Mouse (Mus musculus): ENCODE results near the gene Zfp462.

Zfp462 gene

DNA sequence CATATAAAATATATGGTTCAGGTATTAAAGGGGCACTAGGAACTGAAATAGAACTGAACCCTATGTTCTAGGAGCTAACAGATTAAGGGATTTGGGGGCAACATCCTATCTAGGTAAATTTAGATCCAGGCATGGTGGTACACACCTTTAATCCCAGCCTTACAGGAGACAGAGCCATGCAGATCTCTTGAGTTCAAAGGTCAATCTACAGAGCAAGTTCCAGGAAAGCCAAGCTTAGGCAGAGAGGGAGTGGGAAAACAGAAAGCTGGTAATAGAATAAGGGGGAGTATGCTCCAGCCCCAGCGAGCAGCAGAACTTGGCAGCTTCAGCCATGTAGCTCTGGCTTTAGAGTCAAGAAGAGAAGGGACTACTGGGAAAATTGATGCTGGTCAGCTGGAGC lies 50.4 kb downstream of the Zfp462 start:
- DNase-seq (ENCODE audit: low spot score): peak; percentile 64

DNA sequence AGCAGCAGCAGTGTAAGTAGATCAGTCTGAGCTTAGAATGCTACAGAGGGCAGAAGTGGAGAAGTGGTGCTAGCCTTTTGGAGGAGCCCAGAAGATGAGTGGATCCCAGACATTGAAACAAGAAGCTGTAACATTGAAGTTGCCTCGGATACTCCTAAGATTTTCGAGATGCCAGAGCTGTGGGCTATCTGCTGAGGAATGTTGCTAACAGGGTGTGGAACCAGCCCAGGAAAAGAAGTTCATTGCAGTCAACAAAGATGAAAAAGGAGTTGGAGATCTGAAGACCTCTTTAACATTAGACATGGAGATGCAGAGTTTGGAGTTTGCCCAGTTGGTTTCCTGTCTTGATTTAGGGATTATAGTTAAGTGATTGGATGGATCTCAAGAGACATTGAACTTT lies 51.2 kb downstream of the Zfp462 start:
- DNase-seq (ENCODE audit: low spot score): no peak

DNA sequence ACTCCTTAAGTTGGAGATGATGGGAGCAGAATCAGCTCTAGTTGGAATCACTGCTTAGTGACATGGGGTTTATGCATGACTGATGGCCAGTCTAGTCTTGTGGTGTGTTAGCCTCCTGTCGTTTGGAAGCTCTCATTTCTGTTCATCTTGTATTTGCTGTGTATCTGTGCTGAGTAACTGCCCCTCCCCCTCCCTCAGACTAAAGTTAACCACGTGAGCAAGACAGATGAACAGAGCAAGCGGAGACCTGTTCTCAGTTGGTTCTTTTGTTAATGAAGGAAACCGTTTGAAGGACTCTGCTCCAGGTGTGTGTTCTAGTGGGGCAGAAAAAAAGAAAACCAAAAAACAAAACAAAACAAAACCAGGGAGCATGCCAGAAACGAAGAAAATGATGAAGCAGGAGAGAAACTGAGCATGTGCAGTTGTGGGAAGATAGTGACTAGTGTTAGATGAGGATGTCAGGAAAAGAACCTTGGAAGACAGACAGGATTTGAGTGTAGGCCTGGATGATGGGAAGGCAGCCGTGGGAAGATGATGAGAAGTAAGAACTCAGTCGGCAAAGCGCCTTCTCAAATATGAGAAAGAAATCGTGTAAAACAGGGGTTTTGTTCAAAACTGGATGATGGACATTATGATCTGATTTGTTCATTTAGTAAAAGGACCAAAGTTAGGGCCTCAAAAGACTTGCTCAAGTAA lies 53.4 kb downstream of the Zfp462 start:
- DNase-seq (ENCODE audit: low spot score): no peak

DNA sequence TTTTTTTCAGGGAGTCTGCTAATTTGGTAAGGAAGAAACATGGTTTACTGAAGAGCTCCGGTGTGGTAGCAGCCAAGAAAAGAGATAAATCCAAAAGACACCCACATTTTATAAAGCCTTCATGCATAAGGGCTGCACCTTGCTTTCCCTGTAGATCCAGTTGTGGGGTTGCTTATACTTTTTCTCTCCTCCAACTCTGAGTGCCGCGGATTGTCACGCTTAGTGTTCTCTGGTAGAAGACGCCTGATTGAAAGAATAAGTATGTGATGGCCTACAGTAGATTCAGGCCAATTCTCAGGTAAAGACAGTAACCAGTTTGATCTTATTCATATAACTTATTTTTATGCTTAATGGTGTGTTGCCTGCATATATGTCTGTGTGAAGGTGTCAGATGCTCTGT lies 54.7 kb downstream of the Zfp462 start:
- DNase-seq (ENCODE audit: low spot score): no peak

DNA sequence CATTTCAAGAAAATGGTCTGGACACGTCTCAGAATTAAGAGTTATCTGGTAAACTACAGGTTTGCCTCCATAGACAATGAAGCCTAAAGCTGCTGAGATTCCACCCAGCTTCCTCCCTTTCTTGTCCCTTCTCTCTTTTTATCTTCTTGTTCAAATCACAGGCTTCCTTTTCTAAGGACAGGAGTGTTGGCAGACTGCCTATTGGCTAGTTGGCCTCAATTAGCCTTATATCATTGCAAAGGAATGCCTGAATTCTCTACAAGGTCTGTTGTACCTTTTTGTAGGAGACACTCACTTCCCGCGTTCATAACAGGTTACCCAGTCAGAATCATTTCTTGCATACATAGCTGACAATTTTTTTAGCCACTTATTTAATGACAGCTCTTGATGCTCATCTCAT lies 56.5 kb downstream of the Zfp462 start:
- no peak for DNase-seq (ENCODE audit: low spot score)

DNA sequence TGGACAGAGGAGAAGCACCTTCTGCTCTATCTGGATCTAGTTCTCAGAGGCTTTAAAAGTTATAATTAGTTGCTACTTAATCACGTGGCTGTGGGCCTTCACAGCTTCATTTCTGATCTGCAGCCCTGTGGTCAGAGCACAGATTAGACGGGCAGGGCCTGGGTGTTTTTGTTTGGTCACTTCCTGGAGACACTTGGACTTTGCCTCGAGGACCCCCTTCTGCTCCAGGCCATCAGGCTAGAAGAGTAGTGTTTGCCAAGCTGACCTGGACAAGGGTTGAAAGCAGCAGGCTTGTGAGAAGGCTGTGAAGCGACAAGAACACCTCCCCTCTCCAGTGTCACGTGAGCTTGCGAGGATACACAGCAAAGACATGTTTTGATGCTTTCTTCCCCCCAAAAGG lies 58.3 kb downstream of the Zfp462 start:
- peak; percentile 86 for DNase-seq (ENCODE audit: low spot score)

DNA sequence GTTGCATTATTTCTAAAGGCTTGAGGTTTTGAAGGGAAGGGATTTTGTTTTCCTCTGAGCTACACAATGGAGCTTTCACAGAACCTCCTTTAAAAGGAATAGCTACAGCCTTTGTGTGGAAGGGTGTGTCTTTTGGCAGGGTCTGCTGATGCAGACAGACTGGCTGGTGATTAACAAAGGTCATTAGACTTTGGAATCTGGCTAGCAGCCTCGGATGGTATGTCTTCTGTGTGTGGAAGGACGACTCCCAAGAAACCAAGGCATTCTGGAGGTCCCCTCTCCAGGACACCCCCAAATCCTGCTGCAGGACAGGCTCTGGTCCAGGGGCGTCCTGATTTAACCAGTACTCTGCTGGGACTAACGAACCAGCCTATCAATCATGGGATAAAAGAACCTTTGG lies 60.2 kb downstream of the Zfp462 start:
- peak; percentile 80 for DNase-seq (ENCODE audit: low spot score)

DNA sequence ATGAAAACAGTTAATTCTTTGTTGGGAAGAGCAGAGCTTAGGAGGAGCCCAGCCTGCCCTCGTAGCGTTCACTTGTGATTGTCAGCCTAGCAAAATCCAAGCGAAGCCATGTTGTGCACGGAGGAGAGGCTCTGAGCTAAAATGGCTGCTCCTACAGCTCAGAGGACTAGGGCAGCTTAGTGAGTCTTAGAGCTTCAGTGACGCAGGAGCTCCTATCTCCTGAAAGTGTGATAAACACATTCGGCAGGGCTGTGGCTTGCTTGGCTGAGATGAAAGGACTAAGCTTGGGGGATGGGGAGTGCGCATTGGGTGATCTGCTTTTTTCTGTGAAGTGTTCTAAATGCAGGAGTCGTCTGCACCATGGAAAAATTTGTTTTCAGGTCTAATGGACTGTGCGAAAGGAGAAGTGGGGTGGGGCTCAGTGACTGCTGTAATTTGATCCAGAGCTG lies 60.7 kb downstream of the Zfp462 start:
- DNase-seq (ENCODE audit: low spot score): peak; percentile 81

DNA sequence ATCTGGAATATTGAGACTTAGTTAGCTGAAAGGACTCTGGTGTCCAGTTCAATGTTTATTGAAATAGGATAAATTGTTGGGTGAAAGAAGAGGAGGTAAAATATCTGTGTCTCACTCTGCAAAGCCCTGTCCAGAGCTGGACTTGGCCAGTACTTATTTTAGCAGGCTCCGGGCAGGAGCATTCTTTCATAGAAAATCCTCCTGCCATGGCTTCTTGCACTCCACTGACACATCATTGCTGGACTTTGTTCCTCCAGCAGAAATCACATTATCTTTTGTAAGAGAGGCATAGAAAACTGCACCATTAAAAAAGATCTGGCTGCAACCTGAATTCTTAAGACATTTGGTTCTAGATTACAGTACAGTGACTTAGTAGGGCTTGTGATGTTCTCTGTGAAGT lies 61.2 kb downstream of the Zfp462 start:
- DNase-seq (ENCODE audit: low spot score): no peak

DNA sequence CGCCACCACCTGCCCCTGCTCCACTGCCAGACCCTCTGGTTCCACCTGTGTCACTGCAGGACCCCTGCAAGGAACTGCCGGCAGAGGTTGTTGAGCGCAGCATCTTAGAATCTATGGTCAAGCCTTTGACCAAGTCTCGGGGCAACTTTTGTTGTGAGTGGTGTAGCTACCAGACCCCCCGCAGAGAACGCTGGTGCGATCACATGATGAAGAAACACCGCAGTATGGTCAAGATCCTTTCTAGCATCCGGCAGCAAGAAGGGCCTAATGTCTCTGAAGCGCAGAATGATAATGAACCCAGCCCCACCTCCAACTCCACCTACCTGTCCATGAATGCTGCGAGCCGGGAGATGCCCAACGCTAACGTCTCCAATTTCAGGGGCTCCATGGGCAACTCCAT lies 63.8 kb downstream of the Zfp462 start:
- DNase-seq (ENCODE audit: low spot score): no peak

DNA sequence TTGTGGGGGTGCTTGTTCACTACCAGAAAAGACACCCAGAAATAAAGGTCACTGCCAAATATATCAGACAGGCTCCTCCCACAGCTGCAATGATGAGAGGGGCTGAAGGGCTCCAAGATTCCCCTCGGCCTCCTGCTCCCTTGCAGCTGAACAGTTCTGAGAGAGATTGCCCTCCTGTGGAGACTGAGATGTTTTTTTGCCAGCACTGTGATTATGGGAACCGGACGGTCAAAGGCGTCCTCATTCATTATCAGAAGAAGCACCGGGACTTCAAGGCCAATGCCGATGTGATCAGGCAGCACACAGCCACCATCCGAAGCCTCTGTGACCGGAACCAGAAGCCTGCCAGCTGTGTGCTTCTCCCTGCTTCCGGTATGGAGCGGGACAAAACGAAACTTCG lies 66.5 kb downstream of the Zfp462 start:
- DNase-seq (ENCODE audit: low spot score): no peak

DNA sequence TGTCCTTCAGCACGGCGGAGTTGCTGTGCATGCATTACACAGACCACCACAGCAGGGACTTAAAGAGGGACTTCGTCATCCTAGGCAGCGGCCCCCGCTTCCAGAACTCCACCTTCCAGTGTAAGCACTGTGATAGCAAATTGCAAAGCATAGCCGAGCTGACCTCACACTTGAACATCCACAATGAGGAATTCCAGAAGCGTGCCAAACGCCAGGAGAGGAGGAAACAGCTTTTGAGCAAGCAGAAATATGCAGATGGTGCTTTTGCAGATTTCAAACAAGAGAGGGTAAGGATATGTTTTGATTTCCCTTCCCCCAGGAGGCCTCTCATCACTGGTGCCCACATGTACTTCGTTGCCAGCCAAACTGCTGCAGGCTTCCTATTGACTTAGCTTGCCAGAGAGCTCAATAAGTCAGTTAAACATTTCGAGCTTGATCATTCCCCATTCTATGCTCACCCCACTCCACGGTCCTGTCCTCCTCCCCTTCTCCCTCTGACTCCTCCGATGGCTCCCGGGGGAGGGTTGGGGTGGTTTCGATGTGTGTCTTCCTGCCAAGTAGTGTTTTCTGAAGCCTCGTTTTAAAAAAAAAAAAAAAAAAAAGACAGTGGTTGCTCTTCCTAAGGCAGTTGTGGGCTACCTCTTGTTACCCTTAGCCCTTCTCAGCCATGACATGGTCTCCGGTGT lies 68.9 kb downstream of the Zfp462 start:
- DNase-seq (ENCODE audit: low spot score): no peak

DNA sequence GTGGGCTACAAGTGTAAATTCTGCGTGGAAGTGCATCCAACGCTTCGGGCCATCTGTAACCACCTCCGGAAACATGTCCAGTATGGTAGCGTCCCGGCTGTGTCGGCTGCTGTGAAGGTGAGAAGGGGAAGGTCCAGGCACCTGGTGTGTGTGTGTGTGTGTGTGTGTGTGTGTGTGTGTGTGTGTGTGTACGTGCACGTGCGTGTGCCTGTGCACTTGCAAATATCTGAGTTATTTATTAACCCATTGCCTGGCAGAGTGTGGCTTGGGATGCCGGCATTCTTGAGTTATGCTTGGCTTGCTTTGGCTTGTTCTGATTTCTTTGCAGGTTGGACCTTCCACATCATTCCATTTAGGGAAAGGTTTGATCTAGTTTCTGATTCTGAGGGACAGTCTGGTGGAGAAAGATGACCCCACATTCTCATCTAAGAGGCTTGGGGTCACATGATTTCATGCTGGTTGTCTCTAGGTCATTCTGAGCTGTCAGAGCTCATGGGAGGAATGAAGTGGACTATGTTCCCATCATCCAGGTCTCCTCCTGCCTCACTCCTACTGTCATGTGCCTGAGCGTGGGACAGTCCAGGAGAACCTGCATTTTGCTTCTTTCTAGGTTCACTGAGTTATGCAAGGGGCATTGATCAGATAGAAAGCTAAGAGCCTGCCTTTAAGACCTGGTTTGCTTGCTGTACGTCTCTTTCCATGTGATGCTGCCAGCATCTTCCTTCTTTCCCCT lies 70.0 kb downstream of the Zfp462 start:
- DNase-seq (ENCODE audit: low spot score): peak; percentile 70

DNA sequence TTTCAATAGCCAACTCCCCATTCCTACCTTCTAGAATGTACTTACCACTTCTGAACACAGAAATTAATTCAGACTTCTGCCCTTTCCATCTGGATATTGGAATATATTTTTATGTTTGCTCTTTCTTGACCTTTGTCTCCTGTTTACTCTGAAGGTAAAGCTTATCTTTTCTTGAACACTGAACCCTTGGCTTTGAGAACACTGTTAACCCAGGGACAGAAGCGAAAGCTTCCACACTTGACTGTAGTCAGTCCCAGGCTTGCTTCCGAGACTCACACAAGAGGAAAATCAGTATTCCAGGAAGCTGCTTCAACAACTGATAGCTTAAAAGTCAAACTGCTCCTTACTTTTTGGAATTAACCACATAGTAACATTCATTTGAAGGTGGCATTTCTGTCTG lies 70.7 kb downstream of the Zfp462 start:
- DNase-seq (ENCODE audit: low spot score): no peak

DNA sequence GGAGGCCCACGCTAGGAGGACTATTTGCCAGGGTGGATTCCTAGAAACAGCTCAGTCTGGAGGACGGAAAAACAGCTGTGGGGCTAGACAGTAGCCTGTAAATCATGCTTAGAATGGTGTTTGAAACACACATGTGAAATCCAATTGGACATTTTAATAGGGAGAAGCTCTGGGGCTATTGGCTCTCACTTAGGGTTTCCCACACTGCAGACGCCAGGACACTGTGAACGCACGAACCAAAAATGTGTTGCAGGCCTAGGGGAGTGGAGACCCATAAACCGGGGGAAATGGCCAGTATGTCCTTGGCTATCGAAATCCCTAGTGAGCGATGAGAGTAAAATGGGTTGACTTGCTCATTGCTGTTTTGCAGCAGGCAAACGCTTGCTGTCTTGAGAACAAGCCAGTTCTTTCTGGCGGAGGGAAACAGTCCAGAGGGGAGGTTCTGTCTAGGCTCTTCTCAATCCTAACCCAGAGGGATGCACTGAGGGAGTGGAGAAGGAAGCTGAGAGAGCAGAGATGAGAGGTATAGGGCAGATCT lies 81.3 kb downstream of the Zfp462 start:
- DNase-seq (ENCODE audit: low spot score): no peak

DNA sequence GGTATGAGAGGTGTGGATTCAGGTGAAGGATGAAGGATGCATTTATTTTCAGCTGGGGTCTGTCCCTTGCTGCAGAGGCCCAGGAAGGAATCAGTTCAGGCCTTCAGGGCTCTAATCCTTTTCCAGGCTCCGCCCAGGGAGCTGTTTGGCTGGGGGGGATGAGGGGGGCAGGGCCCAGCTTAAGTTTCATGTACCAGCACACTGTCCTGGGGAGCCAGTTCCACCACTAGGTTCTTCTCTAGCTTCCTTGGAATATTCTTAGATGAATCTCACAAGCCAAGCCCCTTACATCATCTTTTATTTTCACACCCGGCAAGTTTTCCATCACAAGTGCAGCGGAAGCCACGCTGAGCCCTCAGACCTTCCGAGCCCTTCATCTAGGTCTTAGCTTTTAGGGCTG lies 85.6 kb downstream of the Zfp462 start:
- DNase-seq (ENCODE audit: low spot score): no peak

DNA sequence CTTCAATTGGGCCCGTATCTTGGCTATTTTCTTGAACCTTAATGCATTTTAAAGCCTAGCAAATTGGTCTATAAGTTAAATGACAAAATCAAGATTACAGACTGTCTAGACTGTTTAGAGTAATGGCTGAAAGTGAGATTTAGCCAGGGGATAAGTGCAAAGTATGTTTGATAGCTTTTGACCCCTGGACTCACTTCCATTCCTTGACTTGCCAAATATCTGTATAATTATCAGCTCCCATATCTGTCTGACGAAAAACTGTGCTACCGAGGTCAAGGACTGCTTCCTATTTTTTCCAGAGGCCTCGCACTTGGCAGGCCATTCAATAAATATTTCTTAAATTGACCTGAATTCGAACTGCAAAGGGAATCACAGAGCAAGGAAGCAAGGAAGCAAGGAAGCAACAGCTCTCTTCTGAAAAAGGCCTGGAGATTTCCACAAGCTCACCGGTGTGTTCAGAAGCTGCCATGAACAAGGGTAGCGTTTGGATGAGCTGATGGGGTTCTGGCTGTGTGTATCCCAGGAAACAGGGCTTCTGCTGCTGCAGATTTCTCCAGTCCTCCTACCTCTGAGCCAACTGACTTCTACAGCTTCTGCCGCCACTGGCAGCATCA lies 87.6 kb downstream of the Zfp462 start:
- DNase-seq (ENCODE audit: low spot score): peak; percentile 52

DNA sequence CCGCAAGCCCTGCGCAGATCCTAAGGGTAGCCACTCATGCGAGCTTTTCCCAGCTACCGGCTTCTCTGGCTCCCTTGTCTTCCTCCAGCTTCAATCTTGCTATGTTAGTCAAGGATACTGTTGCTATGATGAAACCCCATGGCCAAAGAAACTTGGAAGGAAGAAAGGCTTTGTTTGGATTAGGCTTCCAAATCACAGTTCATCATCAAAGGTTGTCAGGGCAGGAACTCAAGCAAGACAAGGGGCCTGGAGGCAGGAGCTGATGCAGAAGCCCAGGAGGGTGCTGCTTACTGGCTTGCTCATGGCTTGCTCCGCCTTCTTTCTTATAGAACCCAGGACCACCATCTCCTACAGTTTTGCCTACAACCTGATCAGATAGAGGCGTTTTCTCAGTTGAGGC lies 88.6 kb downstream of the Zfp462 start:
- no peak for DNase-seq (ENCODE audit: low spot score)

DNA sequence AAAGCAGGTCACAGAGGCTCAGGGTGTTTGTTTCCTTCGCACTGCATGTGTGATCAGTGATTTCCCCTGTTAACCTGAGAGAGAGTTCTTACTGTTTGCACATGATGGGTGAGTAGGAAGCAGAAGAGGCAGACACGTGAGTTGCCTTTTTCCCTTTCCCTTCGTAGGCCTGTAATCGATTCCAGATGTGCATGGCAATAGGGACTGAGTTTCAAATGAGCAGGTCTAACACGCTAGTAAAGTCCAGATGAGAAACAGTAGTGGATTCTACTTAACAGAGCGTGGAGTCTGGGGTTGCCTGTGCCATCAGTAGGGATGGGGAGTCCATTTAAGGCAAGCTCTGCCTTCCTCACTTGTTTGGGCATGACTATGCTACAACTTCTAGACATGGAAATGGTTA lies 93.3 kb downstream of the Zfp462 start:
- no peak for DNase-seq (ENCODE audit: low spot score)

DNA sequence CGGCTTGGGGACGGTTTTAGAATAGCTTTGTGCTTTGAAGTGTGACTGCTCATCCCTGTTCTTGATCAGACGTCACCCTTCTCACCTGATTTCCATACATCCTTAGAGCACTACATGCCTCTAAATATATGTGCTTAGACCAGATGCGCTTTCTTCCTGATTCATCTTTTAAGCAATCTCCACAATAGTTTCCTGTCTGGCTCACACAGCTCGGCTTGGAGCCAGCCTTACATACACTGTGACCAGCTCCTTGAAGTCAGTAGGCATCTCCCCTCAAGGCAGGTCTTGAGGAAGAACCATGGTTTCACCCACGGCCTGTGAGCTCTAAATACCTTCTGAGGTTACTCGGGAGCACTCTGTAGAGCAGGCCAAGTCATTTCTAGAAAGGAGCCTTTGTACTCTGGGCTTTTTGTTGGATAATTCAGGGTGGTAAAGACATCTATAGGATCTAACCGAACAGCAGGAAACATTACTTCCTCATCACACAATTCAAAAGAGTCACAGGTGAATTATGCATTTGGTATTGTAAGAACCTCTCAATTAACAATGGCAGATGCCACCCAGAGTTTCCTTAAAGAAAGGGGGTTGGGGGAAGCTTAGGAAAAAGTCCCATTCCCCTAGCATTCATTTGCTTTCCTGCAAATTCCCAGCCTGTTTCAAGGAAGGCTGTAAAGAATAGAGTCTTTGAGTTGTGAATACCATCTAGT lies 95.6 kb downstream of the Zfp462 start:
- DNase-seq (ENCODE audit: low spot score): no peak

DNA sequence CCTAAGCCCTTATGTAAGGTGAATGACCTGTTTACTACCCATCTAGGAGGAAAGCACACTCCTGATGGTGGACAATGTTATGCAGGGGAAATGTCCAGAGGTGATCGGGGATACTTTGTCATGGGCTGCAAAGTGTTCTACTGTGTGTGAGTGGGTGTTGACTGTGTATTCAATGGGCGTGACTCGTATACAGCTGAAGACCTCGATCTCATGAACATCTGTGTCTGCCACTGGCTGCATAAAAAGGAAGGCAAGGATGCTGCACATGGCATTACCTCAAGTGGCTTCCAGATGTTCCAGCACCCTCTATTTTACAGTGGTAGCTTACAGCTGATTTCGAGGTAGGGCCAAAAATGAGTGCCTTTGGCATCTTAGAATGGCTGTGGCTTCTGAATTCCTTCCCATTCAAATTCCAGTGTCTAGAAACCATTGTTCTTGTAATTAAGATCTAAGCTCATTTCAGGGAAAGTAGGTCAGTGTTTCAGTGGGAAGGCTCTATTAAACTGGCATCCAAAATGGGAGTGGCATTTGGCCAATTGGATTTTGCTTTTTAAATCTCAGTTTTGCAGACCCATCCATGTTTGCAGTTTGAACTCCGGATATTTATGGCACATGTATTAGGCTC lies 96.4 kb downstream of the Zfp462 start:
- DNase-seq (ENCODE audit: low spot score): no peak
